Mouse (Mus musculus) forebrain, embryonic 13.5 days (tissue): ENCODE results near the gene Grin2b. TPM values are rescaled to one million over a fixed set of nuclear protein-coding genes. Genes with fewer than 3 reads are reported as not detected.

ENCODE experiments used
- ATAC-seq: fragments of 200-750 bp; cut with Nextera tagmentation; 2 replicates; pipeline ENCODE4 v1.8.0; 2017
- H3K27ac ChIP-seq: fragments of 300-500 bp; sonication (generic); 2 replicates; pipeline ENCODE4 v1.5.1; 2015; ENCODE audit warnings: inconsistent platforms, mild to moderate bottlenecking, moderate library complexity
- H3K27me3 ChIP-seq: fragments of 300-500 bp; sonication (generic); 2 replicates; pipeline ENCODE4 v1.6.1; 2015; ENCODE audit warnings: mild to moderate bottlenecking, inconsistent platforms
- H3K36me3 ChIP-seq: fragments of 300-500 bp; sonication (generic); 2 replicates; pipeline ENCODE4 v1.6.1; 2015; ENCODE audit warnings: mild to moderate bottlenecking, inconsistent platforms; ENCODE audit not compliant: poor library complexity, severe bottlenecking
- H3K4me1 ChIP-seq: fragments of 300-500 bp; sonication (generic); 2 replicates; pipeline ENCODE4 v1.6.1; 2015; ENCODE audit warnings: inconsistent platforms
- H3K4me2 ChIP-seq: fragments of 300-500 bp; sonication (generic); 2 replicates; pipeline ENCODE4 v1.6.1; 2015; ENCODE audit warnings: inconsistent platforms, mild to moderate bottlenecking, moderate library complexity
- H3K4me3 ChIP-seq: fragments of 300-500 bp; sonication (generic); 2 replicates; pipeline ENCODE4 v1.5.1; 2015; ENCODE audit warnings: mild to moderate bottlenecking, inconsistent platforms
- H3K9ac ChIP-seq: fragments of 300-500 bp; sonication (generic); 2 replicates; pipeline ENCODE4 v1.6.1; 2015; ENCODE audit warnings: mild to moderate bottlenecking, inconsistent platforms
- H3K9me3 ChIP-seq: fragments of 300-500 bp; sonication (generic); replicated peaks from 2 replicates; pipeline ENCODE4 v1.6.1; 2016; ENCODE audit warnings: inconsistent platforms
- WGBS: fragments of 180-500 bp; shearing (Covaris S2); methylation state at CpG from one replicate; pipeline ENCODE4 v1.1.7; 2015; 5-methylcytosine and 5-hydroxymethylcytosine counted together
- polyA plus RNA-seq: library from polyadenylated mRNA; unstranded; fragments of >200 nt; fragmentation: Nextera tagmentation; extraction: Ambion mirVana; gene quantifications from 2 replicates; pipeline ENCODE4 v1.2.1, GENCODE M21; 2015

Grin2b gene
- polyA plus RNA-seq, 1 experiment from 2014 or later, result 34.9 TPM

DNA sequence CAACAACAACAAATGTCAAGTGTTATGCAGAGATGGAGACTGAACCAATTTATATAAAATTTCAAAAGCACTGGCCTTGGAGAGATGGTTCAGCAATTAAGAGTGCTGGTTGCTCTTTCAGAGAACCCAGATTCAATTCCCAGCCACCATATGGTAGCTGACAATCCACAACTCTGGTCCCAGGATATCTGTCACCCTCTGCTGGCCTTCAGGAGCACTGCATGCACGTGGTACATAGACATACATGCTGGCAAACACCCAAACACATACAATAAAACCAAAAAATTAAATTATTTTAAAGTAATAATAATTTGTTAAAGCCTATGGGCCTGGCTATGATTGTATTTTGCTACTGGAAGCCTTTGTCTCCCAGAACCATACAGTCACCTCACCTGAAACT lies 77.0 kb downstream of the Grin2b start:
- H3K9ac ChIP-seq, result no peak overlapping the region

DNA sequence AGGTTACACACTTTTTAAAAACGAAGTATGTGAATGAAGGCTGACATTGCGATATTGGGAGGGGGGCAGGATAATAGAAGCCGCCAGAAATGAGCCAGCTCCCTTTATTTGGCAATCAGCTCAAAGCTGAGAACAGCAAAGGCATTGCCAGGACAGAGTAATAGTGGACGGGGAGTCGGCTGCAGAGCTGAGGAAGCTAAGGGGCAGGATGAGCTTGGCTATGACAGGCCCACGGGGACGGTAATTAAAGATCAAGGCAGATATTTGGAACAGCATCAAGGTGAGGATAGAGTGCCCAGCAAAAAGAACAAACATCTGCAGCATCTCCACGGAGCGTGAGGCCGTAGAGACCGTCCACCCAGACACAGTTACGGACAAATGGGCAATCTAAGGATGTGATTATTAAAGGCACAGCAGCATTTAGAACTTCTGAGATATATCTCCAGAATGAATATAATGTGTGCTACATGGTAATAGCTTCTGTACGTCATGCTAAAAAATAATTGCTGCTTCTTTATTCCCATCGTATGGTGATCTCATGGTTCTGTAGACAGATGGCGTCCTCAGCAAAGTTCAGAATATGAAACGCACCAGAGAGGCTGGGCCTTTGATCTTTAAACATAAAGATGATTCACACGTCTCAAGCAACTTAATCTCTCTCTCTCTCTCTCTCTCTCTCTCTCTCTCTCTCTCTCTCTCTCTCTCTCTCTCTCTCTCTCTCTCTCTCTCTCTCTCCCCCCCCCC lies 93.1 kb downstream of the Grin2b start:
- WGBS, result 72% methylated on average over 17 of the region's 17 CpGs
- H3K36me3 ChIP-seq, result no peaks in the 10 kb centered on the region
- no peak overlapping the region for H3K27ac ChIP-seq
- H3K4me1 ChIP-seq, result no peaks in the 10 kb centered on the region; the same call in 1 of the 2 replicates
- H3K27me3 ChIP-seq, result no peaks in the 10 kb centered on the region
- no peak overlapping the region for H3K4me3 ChIP-seq
- H3K4me2 ChIP-seq, result no peak overlapping the region
- peak; percentile 53; the same call in 1 of the 2 replicates for ATAC-seq
- H3K9me3 ChIP-seq, result no peaks in the 10 kb centered on the region
- no peak overlapping the region for H3K9ac ChIP-seq

More for the DNA sequence above, 77.0 kb downstream of the Grin2b start:
- 36% methylated on average over 1 of the region's 1 CpGs for WGBS
- H3K4me3 ChIP-seq, result no peak overlapping the region
- no peaks in the 10 kb centered on the region for H3K4me1 ChIP-seq
- H3K27ac ChIP-seq, result no peak overlapping the region
- H3K27me3 ChIP-seq, result no peaks in the 10 kb centered on the region
- no peak overlapping the region for H3K4me2 ChIP-seq
- H3K9me3 ChIP-seq, result 0 out of 2 replicates have a peak, but pooled peaks cover 2% of the 10 kb centered on the region
- no peak for ATAC-seq
- H3K36me3 ChIP-seq, result no peaks in the 10 kb centered on the region

- no peaks in the 10 kb centered on the region for H3K36me3 ChIP-seq
- no peak overlapping the region for H3K4me2 ChIP-seq
- H3K27me3 ChIP-seq, result no peaks in the 10 kb centered on the region
- no peak overlapping the region for H3K27ac ChIP-seq
- no peak overlapping the region for H3K9ac ChIP-seq
- WGBS, result 81% methylated on average over 13 of the region's 13 CpGs
- no peaks in the 10 kb centered on the region for H3K9me3 ChIP-seq
- H3K4me3 ChIP-seq, result no peak overlapping the region
- H3K4me1 ChIP-seq, result no peaks in the 10 kb centered on the region
- no peak for ATAC-seq
These were observed 100.8 kb downstream of the Grin2b start for GRCm38 (mm10) chr6:136072326-136073054.

- no peaks in the 10 kb centered on the region for H3K4me1 ChIP-seq
- no peak overlapping the region for H3K4me3 ChIP-seq
- no peak overlapping the region for H3K4me2 ChIP-seq
- WGBS, result 81% methylated on average over 7 of the region's 7 CpGs
- H3K9ac ChIP-seq, result no peak overlapping the region
- H3K27ac ChIP-seq, result no peak overlapping the region
- no peaks in the 10 kb centered on the region for H3K9me3 ChIP-seq
- H3K27me3 ChIP-seq, result no peaks in the 10 kb centered on the region
- no peak for ATAC-seq
- H3K36me3 ChIP-seq, result no peaks in the 10 kb centered on the region
These were observed 103.2 kb downstream of the Grin2b start for GRCm38 (mm10) chr6:136070101-136070500.

DNA sequence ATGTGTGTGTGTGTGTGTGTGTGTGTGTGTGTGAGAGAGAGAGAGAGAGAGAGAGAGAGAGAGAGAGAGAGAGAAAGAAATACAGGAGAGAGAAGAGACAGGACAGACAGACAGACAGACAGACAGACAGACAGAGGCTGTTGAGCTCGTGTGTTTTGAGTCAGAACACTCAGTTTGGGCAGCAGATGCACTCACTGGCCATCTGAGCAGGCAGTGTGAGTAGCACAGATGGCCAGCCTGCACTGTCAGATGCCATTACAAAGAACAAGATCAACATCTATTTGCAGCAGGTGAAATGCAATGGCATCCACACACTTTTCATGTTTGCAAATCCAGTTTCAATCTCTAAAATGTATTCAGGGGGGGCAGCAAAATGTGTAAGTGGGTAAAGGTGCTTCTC lies 120.0 kb downstream of the Grin2b start:
- Histone ChIP-seq H3K4me3 (no peak overlapping the region), H3K9me3 (no peaks in the 10 kb centered on the region), H3K36me3 (no peaks in the 10 kb centered on the region), H3K27me3 (no peaks in the 10 kb centered on the region), H3K9ac (no peak overlapping the region), H3K4me1 (0 out of 2 replicates have a peak, but pooled peaks cover 5% of the 10 kb centered on the region), H3K27ac (no peak overlapping the region), H3K4me2 (no peak overlapping the region)
- no peak for ATAC-seq
- WGBS, result 40% methylated on average over 1 of the region's 1 CpGs

- ATAC-seq, result 0 out of 2 replicates have a peak, but pooled peaks have one; percentile 19
These were observed 123.0 kb downstream of the Grin2b start for GRCm38 (mm10) chr6:136050346-136050745.

GRCm38 (mm10) chr6:136048084-136048483 lies 125.2 kb downstream of the Grin2b start:
- no peaks in the 10 kb centered on the region for H3K27me3 ChIP-seq
- ATAC-seq, result no peak
- H3K4me2 ChIP-seq, result no peak overlapping the region
- 89% methylated on average over 2 of the region's 2 CpGs for WGBS
- 0 out of 2 replicates have a peak, but pooled peaks cover 4% of the 10 kb centered on the region for H3K36me3 ChIP-seq
- H3K9ac ChIP-seq, result no peak overlapping the region
- no peaks in the 10 kb centered on the region for H3K9me3 ChIP-seq
- no peak overlapping the region for H3K27ac ChIP-seq
- no peak overlapping the region for H3K4me3 ChIP-seq
- H3K4me1 ChIP-seq, result no peaks in the 10 kb centered on the region

More at GRCm38 (mm10) chr6:136050346-136050745, 123.0 kb downstream of the Grin2b start:
- H3K36me3 ChIP-seq, result no peaks in the 10 kb centered on the region
- H3K4me2 ChIP-seq, result no peak overlapping the region
- WGBS, result 84% methylated on average over 4 of the region's 4 CpGs
- H3K27me3 ChIP-seq, result no peaks in the 10 kb centered on the region
- H3K4me1 ChIP-seq, result 0 out of 2 replicates have a peak, but pooled peaks cover 5% of the 10 kb centered on the region
- no peak overlapping the region for H3K4me3 ChIP-seq
- H3K9ac ChIP-seq, result no peak overlapping the region
- no peaks in the 10 kb centered on the region for H3K9me3 ChIP-seq
- H3K27ac ChIP-seq, result no peak overlapping the region

DNA sequence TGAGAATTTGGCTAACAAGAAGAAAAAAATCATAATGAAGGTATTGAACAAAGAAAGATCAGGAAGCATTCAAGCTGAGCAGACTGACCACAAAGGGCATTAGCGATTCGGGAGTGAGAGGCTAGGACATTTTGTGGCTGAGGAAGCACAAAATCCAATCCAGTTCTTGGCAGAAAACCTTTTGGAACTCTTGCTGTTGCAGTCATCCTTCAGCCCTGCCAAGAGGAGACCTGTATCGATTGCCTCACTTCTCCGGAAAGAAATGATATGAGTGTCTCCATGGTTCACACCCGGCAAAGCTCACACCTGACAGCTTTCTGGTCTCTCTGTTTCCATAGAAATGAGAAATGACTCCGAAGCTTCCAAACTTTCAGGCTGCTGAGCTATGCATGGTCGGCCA lies 127.2 kb downstream of the Grin2b start:
- Histone ChIP-seq H3K4me2 (no peak overlapping the region), H3K9me3 (no peaks in the 10 kb centered on the region), H3K27ac (no peak overlapping the region), H3K27me3 (no peaks in the 10 kb centered on the region), H3K4me3 (no peak overlapping the region), H3K4me1 (no peaks in the 10 kb centered on the region), H3K9ac (no peak overlapping the region), H3K36me3 (0 out of 2 replicates have a peak, but pooled peaks cover 4% of the 10 kb centered on the region)
- WGBS, result 73% methylated on average over 7 of the region's 7 CpGs
- no peak for ATAC-seq

DNA sequence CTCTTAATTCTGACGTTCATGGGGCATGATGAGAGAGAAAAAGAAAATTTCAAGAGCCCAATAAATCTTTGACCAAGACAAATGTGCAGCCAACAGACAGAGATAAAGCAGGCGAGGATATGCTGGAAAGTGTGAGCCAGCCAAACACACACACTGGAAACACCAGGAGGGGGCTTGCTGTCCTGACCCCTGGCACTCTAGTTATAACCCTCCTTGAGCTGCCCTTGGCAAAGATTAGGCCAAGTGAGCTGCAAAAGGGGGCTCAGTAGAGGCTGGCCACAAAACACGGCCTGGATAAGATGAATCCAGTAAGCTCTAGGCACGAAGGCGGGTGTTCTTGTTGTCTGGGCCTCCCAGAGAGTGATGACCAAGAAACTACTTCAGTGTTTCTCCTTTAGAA lies 128.8 kb downstream of the Grin2b start:
- H3K9me3 ChIP-seq, result no peaks in the 10 kb centered on the region
- no peak overlapping the region for H3K27ac ChIP-seq
- no peak overlapping the region for H3K4me3 ChIP-seq
- ATAC-seq, result no peak
- H3K4me2 ChIP-seq, result no peak overlapping the region
- no peaks in the 10 kb centered on the region for H3K4me1 ChIP-seq
- no peak overlapping the region for H3K9ac ChIP-seq
- WGBS, result 84% methylated on average over 5 of the region's 5 CpGs
- 0 out of 2 replicates have a peak, but pooled peaks cover 4% of the 10 kb centered on the region for H3K36me3 ChIP-seq
- no peaks in the 10 kb centered on the region for H3K27me3 ChIP-seq

GRCm38 (mm10) chr6:136042375-136042774 lies 130.9 kb downstream of the Grin2b start:
- no peak for ATAC-seq
- Histone ChIP-seq H3K4me2 (no peak overlapping the region), H3K9ac (no peak overlapping the region), H3K4me3 (no peak overlapping the region), H3K9me3 (no peaks in the 10 kb centered on the region), H3K36me3 (0 out of 2 replicates have a peak, but pooled peaks cover 4% of the 10 kb centered on the region), H3K27ac (no peak overlapping the region), H3K27me3 (no peaks in the 10 kb centered on the region), H3K4me1 (no peaks in the 10 kb centered on the region)
- 79% methylated on average over 3 of the region's 3 CpGs for WGBS

GRCm38 (mm10) chr6:136041821-136042220 lies 131.5 kb downstream of the Grin2b start:
- Histone ChIP-seq H3K9ac (no peak overlapping the region), H3K9me3 (no peaks in the 10 kb centered on the region), H3K27ac (no peak overlapping the region), H3K4me2 (no peak overlapping the region), H3K4me1 (no peaks in the 10 kb centered on the region), H3K36me3 (0 out of 2 replicates have a peak, but pooled peaks cover 4% of the 10 kb centered on the region), H3K27me3 (no peaks in the 10 kb centered on the region), H3K4me3 (no peak overlapping the region)
- WGBS, result 93% methylated on average over 8 of the region's 8 CpGs
- no peak for ATAC-seq

GRCm38 (mm10) chr6:136040931-136041330 lies 132.4 kb downstream of the Grin2b start:
- 83% methylated on average over 3 of the region's 3 CpGs for WGBS
- Histone ChIP-seq H3K9ac (no peak overlapping the region), H3K4me3 (no peak overlapping the region), H3K36me3 (0 out of 2 replicates have a peak, but pooled peaks cover 4% of the 10 kb centered on the region), H3K27ac (no peak overlapping the region), H3K9me3 (no peaks in the 10 kb centered on the region), H3K27me3 (no peaks in the 10 kb centered on the region), H3K4me1 (no peaks in the 10 kb centered on the region), H3K4me2 (no peak overlapping the region)
- ATAC-seq, result no peak
